Mouse (Mus musculus) limb, embryonic 12.5 days (tissue): ENCODE results near the gene Gabarap. TPM values are rescaled to one million over a fixed set of nuclear protein-coding genes. Genes with fewer than 3 reads are reported as not detected.

Experiments used
- ATAC-seq: fragments of 200-750 bp; cut with Nextera tagmentation; 2 replicates; pipeline ENCODE4 v1.8.0; 2017; ENCODE audit warnings: low read depth, moderate TSS enrichment; ENCODE audit not compliant: insufficient number of reproducible peaks, insufficient read depth, low FRiP score, low TSS enrichment
- H3K27ac ChIP-seq: fragments of 300-500 bp; sonication (generic); 2 replicates; pipeline ENCODE4 v1.5.1; 2016; ENCODE audit warnings: mild to moderate bottlenecking, moderate library complexity
- H3K27me3 ChIP-seq: fragments of 300-500 bp; sonication (generic); 2 replicates; pipeline ENCODE4 v1.6.1; 2016; ENCODE audit warnings: mild to moderate bottlenecking, moderate library complexity
- H3K36me3 ChIP-seq: fragments of 300-500 bp; sonication (generic); 2 replicates; pipeline ENCODE4 v1.6.1; 2016; ENCODE audit warnings: mild to moderate bottlenecking, moderate library complexity
- H3K4me1 ChIP-seq: fragments of 300-500 bp; sonication (generic); replicated peaks from 2 replicates; pipeline ENCODE4 v1.6.1; 2016
- H3K4me2 ChIP-seq: fragments of 300-500 bp; sonication (generic); 2 replicates; pipeline ENCODE4 v1.6.1; 2016; ENCODE audit warnings: mild to moderate bottlenecking, moderate library complexity
- H3K4me3 ChIP-seq: fragments of 300-500 bp; sonication (generic); replicated peaks from 2 replicates; pipeline ENCODE4 v1.5.1; 2016; ENCODE audit warnings: mild to moderate bottlenecking
- H3K9ac ChIP-seq: fragments of 300-500 bp; sonication (generic); replicated peaks from 2 replicates; pipeline ENCODE4 v1.6.1; 2016; ENCODE audit warnings: mild to moderate bottlenecking, moderate library complexity
- H3K9me3 ChIP-seq: fragments of 300-500 bp; sonication (generic); 2 replicates; pipeline ENCODE4 v1.6.1; 2016; ENCODE audit warnings: mild to moderate bottlenecking, moderate library complexity
- WGBS: fragments of 180-500 bp; shearing (Covaris S2); methylation state at CpG from one replicate; pipeline ENCODE4 v1.1.7; 2016; 5-methylcytosine and 5-hydroxymethylcytosine counted together
- polyA plus RNA-seq: library from polyadenylated mRNA; unstranded; fragments of >200 nt; fragmentation: Nextera tagmentation; extraction: Ambion mirVana; gene quantifications from 2 replicates; pipeline ENCODE4 v1.2.1, GENCODE M21; 2016

Gene Gabarap
- polyA plus RNA-seq, 1 experiment from 2014 or later, result 398 TPM

DNA sequence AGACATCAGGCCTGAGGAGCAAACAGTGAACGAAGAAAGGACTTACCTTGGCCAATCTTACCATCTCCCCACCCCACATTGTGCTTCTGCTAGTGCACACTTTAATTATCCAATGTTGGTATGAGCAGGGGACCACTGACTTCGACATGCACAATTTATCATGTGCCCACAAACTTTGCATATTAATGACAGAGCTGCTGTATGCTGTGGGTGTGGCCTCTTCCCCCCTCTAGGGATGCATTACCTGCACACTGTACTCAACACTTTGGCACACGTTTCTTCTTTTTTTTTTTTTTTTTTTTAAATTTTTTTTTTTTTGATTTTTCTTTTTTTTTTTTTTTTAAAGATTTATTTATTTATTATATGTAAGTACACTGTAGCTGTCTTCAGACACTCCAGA lies 20.2 kb upstream of the Gabarap start:
- Histone ChIP-seq H3K27ac (no peak overlapping the region), H3K4me2 (no peak overlapping the region), H3K4me3 (no peak overlapping the region), H3K36me3 (peaks cover 79% of the 10 kb centered on the region), H3K27me3 (peaks cover 30% of the 10 kb centered on the region), H3K9me3 (no peaks in the 10 kb centered on the region), H3K9ac (no peak overlapping the region), H3K4me1 (peaks cover 13% of the 10 kb centered on the region)
- ATAC-seq, result no peak
- WGBS, result 84% methylated on average over 3 of the region's 3 CpGs

DNA sequence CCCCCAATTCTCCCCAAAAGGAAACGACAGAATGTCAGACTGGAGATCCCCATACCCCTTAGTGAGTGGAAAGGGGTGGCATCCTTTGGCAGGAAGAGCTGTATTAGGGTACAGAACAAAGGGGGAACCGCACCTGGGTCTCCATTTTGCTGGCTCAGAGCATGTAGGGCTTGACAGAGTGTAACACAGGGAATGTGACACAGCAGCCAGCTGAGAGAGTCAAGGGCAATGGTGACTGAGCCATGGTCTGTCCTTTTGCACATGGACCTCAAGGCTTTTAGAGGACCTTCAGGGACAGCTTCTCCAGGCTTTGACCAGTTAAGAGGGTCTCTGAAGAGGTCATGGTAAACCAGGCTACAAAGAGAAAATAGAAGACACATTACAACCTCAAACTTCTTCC lies 16.0 kb upstream of the Gabarap start:
- H3K36me3 ChIP-seq, result peaks cover 83% of the 10 kb centered on the region

DNA sequence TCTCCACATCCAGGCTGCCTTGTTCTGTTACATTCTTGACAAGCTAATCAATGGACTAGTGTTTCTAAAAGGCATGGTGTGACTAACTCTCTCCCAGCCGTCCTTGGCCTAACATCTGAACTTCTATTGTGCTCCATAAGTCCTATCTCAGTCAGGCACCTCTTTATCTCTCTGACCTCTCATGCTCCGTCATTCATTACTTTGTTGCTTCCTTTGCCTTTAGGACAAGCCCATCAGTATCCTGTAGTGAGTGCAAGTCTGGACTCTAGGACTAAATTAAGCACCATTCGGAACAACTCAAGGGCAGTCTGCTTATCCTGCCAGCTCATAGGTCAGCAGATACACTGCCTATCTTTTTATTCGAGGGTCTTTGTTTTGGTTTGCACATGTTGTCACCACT lies 14.7 kb upstream of the Gabarap start:
- H3K9me3 ChIP-seq, result no peaks in the 10 kb centered on the region
- peaks cover 8% of the 10 kb centered on the region; the same call in 1 of the 2 replicates for H3K4me1 ChIP-seq
- no peak overlapping the region for H3K4me2 ChIP-seq
- peaks cover 73% of the 10 kb centered on the region for H3K36me3 ChIP-seq
- ATAC-seq, result no peak
- no peak overlapping the region for H3K9ac ChIP-seq
- 89% methylated on average over 4 of the region's 4 CpGs for WGBS
- no peaks in the 10 kb centered on the region for H3K27me3 ChIP-seq
- H3K4me3 ChIP-seq, result no peak overlapping the region
- H3K27ac ChIP-seq, result no peak overlapping the region

More for the DNA sequence above, 16.0 kb upstream of the Gabarap start:
- WGBS, result 91% methylated on average over 2 of the region's 2 CpGs
- Histone ChIP-seq H3K9ac (no peak overlapping the region), H3K4me1 (peaks cover 8% of the 10 kb centered on the region; the same call in 1 of the 2 replicates), H3K4me2 (no peak overlapping the region), H3K27me3 (no peaks in the 10 kb centered on the region), H3K4me3 (no peak overlapping the region), H3K27ac (no peak overlapping the region), H3K9me3 (no peaks in the 10 kb centered on the region)
- no peak for ATAC-seq

DNA sequence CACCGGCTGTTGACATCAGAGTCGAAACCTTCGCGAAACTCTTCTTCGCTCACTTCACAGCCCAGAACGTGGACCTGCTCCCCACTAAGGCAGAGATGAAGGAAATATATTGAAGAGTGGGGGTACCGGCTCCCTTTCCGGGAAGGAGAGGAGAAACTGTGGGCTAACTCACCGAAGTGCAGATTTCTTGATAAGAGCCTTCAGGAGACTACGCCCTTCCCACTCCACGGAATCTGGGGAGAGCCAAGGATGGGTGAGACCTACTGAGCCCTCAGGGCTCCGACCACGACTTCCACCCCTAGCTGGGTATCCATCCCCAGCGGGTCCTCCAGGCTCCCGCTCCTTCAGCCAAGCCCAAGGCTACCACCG lies 11.1 kb upstream of the Gabarap start:
- H3K9me3 ChIP-seq, result no peaks in the 10 kb centered on the region
- WGBS, result 3% methylated on average over 16 of the region's 16 CpGs
- H3K36me3 ChIP-seq, result peaks cover 58% of the 10 kb centered on the region
- H3K4me2 ChIP-seq, result peak overlapping the region; percentile 93
- H3K27ac ChIP-seq, result peak overlapping the region; percentile 98
- H3K9ac ChIP-seq, result peak overlapping the region; percentile 98
- H3K4me3 ChIP-seq, result peak overlapping the region; percentile 90
- ATAC-seq, result no peak; the same call in 1 of the 2 replicates
- H3K27me3 ChIP-seq, result no peaks in the 10 kb centered on the region
- H3K4me1 ChIP-seq, result peaks cover 28% of the 10 kb centered on the region

- peak overlapping the region; percentile 98 for H3K9ac ChIP-seq
- H3K9me3 ChIP-seq, result no peaks in the 10 kb centered on the region
- ATAC-seq, result peak; percentile 90
- H3K27me3 ChIP-seq, result no peaks in the 10 kb centered on the region
- H3K36me3 ChIP-seq, result peaks cover 58% of the 10 kb centered on the region
- H3K27ac ChIP-seq, result peak overlapping the region; percentile 98
- H3K4me2 ChIP-seq, result peak overlapping the region; percentile 93
- peak overlapping the region; percentile 90 for H3K4me3 ChIP-seq
- under 1% methylated on average over 47 of the region's 60 CpGs for WGBS
- H3K4me1 ChIP-seq, result peaks cover 28% of the 10 kb centered on the region
Observed at GRCm38 (mm10) chr11:69980196-69981140, 10.5 kb upstream of the Gabarap start.

GRCm38 (mm10) chr11:69981141-69981762 lies 9.7 kb upstream of the Gabarap start, which contains the start of gene Ctdnep1:
TSS of gene Ctdnep1 (plus strand) at chr11:69981156.
- Histone ChIP-seq H3K27me3 (no peaks in the 10 kb centered on the region), H3K4me1 (peaks cover 28% of the 10 kb centered on the region), H3K9me3 (no peaks in the 10 kb centered on the region), H3K4me2 (peak within 1 kb of the TSS; percentile 93), H3K9ac (peak within 1 kb of the TSS; percentile 98), H3K27ac (peak within 1 kb of the TSS; percentile 98), H3K36me3 (peaks cover 58% of the 10 kb centered on the region), H3K4me3 (peak within 1 kb of the TSS; percentile 90)
- ATAC-seq, result peak; percentile 28
- WGBS, result 1% methylated on average over 42 of the region's 43 CpGs

DNA sequence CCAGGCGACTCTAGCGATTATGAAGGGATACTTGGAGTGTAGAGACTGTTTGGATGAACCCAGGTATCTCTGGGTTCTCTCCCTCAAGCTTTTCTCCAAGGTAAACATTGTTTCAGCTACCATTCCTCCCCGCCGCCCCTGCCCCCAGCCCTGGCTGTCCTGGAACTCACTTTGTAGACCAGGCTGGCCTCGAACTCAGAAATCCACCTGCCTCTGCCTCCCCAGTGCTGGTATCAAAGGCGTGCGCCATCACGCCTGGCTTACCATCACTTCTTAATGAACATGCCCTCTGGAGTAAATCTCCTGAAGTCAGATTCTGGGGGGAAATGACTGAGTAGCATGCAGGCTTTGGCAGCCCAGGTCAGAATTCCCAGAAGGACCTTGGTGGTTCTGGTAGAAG lies 8.7 kb upstream of the Gabarap start, which contains the start of gene Elp5:
TSS of gene Elp5 (minus strand) at position 293 of the 400 bp plus-strand sequence.
- no peak for ATAC-seq
- peak within 1 kb of the TSS; percentile 93 for H3K4me2 ChIP-seq
- H3K4me1 ChIP-seq, result peaks cover 28% of the 10 kb centered on the region
- peak within 1 kb of the TSS; percentile 90 for H3K4me3 ChIP-seq
- no peaks in the 10 kb centered on the region for H3K27me3 ChIP-seq
- H3K9ac ChIP-seq, result peak within 1 kb of the TSS; percentile 98
- WGBS, result 63% methylated on average over 8 of the region's 8 CpGs
- peaks cover 58% of the 10 kb centered on the region for H3K36me3 ChIP-seq
- peak within 1 kb of the TSS; percentile 98 for H3K27ac ChIP-seq
- H3K9me3 ChIP-seq, result no peaks in the 10 kb centered on the region

GRCm38 (mm10) chr11:69982877-69983276 lies 8.1 kb upstream of the Gabarap start:
- Histone ChIP-seq H3K4me3 (peak overlapping the region; percentile 90), H3K36me3 (peaks cover 59% of the 10 kb centered on the region), H3K27ac (peak overlapping the region; percentile 50; the same call in 1 of the 2 replicates), H3K9me3 (no peaks in the 10 kb centered on the region), H3K27me3 (no peaks in the 10 kb centered on the region), H3K4me1 (peaks cover 28% of the 10 kb centered on the region), H3K4me2 (peak overlapping the region; percentile 93), H3K9ac (peak overlapping the region; percentile 98)
- no peak for ATAC-seq
- 30% methylated on average over 5 of the region's 5 CpGs for WGBS

- Histone ChIP-seq H3K36me3 (peaks cover 62% of the 10 kb centered on the region), H3K9me3 (no peaks in the 10 kb centered on the region), H3K27me3 (no peaks in the 10 kb centered on the region), H3K27ac (no peak overlapping the region), H3K4me3 (peak overlapping the region; percentile 90), H3K9ac (peak overlapping the region; percentile 98), H3K4me1 (peaks cover 28% of the 10 kb centered on the region), H3K4me2 (peak overlapping the region; percentile 93)
- WGBS, result 86% methylated on average over 4 of the region's 4 CpGs
- no peak for ATAC-seq
Observed at GRCm38 (mm10) chr11:69983377-69983776, 7.6 kb upstream of the Gabarap start.

DNA sequence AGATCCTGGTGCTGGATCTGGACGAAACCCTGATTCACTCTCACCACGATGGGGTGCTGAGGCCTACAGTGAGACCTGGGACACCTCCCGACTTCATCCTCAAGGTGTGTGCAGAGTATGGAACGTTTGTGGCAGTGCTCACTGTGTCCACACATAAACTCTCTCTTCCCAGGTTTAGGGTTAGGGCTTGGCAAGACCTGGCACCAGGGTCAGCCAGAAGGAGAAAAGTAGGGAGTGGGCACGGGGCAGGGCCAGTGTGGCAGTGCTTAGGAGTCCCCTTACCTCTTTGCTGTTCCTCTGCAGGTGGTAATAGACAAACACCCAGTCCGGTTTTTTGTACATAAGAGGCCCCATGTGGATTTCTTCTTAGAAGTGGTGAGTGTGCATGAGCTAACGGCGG lies 6.5 kb upstream of the Gabarap start:
- 90% methylated on average over 8 of the region's 8 CpGs for WGBS
- Histone ChIP-seq H3K9ac (no peak overlapping the region), H3K36me3 (peaks cover 67% of the 10 kb centered on the region), H3K27me3 (no peaks in the 10 kb centered on the region), H3K9me3 (no peaks in the 10 kb centered on the region), H3K4me3 (no peak overlapping the region), H3K4me2 (no peak overlapping the region), H3K4me1 (peaks cover 22% of the 10 kb centered on the region), H3K27ac (no peak overlapping the region)
- no peak for ATAC-seq

GRCm38 (mm10) chr11:69989949-69990348 lies 994 bp upstream of the Gabarap start:
- WGBS, result 93% methylated on average over 8 of the region's 8 CpGs
- peak; percentile 50; the same call in 1 of the 2 replicates for ATAC-seq
- Histone ChIP-seq H3K27me3 (no peaks in the 10 kb centered on the region), H3K9me3 (no peaks in the 10 kb centered on the region), H3K36me3 (peaks cover 76% of the 10 kb centered on the region), H3K4me1 (peaks cover 15% of the 10 kb centered on the region), H3K9ac (no peak overlapping the region), H3K4me2 (no peak overlapping the region), H3K27ac (peak overlapping the region; percentile 92), H3K4me3 (no peak overlapping the region)
